9 mouse cellular contexts compared by ENCODE assay signal in the genomic region with DNA sequence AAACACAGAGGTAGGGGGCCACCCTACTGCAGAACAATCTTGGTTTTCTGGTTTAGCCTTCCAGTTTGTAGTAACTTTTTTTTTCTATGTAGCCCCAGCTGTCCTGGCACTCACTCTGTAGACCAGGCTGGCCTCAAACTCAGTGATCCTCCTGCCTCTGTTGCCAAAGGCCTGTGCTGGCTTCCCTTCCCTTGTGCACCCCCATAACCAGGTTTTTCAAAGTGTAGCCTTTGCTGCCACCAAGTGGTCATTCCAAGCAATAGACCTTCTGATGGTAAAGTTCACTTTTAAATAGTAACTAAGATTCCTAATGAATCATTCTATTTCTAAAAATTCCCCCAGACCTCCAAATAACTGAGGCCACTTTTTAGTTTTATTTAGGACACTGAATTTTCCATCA. TPM values are rescaled to one million over a fixed set of nuclear protein-coding genes. Genes with fewer than 3 reads are reported as not detected.
DNase-seq lines count a peak whose midpoint lies in the region; ATAC-seq and TF ChIP-seq lines count a peak whose summit lies in the region.
"Had no signal": no experiment of that assay in that cellular context is flagged by ENCODE, and none has a peak within 500 bp of the region (broad histone marks: within the 10 kb centered on the region; RNA-seq: fewer than 3 reads in every experiment).

No protein-coding gene starts in this region.

- H3K36me3 ChIP-seq in hindbrain, embryonic 10.5 days = peaks cover 52% of the 10 kb centered on the region
- H3K36me3 ChIP-seq in hindbrain, embryonic 13.5 days = peaks cover 62% of the 10 kb centered on the region
- peaks cover 15% of the 10 kb centered on the region for H3K36me3 ChIP-seq in ES-Bruce4 (ENCODE audit: control insufficient read depth, insufficient read depth, low read length, poor library complexity, severe bottlenecking)
- peaks cover 66% of the 10 kb centered on the region for H3K36me3 ChIP-seq in midbrain, embryonic 14.5 days (ENCODE audit: control insufficient read depth, insufficient read depth, low read length)

- no peak overlapping the region for H3K4me3 ChIP-seq in hindbrain, embryonic 10.5 days
- no peak overlapping the region for H3K4me3 ChIP-seq in hindbrain, embryonic 13.5 days
- H3K4me3 ChIP-seq in ES-Bruce4 (ENCODE audit: low read depth, low read length) = no peak overlapping the region
- H3K4me3 ChIP-seq in midbrain, embryonic 14.5 days (replicated peaks; ENCODE audit: low read depth, low read length) = no peak overlapping the region
- H3K4me3 ChIP-seq: limb, embryonic 12.5 days had no signal

- no peak for TF ChIP-seq EP300 in ES-Bruce4 (IDR thresholded peaks at IDR 0.05; ENCODE audit: insufficient read depth, low read depth, low read length)

- DNase-seq in hindbrain, embryonic 10.5 days (ENCODE audit: low spot score) = peak; percentile 37
- DNase-seq in c-Kit-positive CD71-positive TER-119-positive erythroid progenitor cells, embryonic 14.5 days (ENCODE audit: low spot score) = peak; percentile 66
- peak; percentile 48 for DNase-seq in forelimb bud, embryonic 11.5 days (ENCODE audit: low read depth, low spot score)
- peak; percentile 39 to 67 for DNase-seq in kidney, postnatal 36 days
- DNase-seq in midbrain, embryonic 14.5 days = peak; percentile 84
- peak; percentile 68 for DNase-seq in thymus, postnatal 14 days

- H3K9me3 ChIP-seq in hindbrain, embryonic 10.5 days = no peaks in the 10 kb centered on the region
- no peaks in the 10 kb centered on the region for H3K9me3 ChIP-seq in hindbrain, embryonic 13.5 days
- H3K9me3 ChIP-seq in ES-Bruce4 (replicated peaks; ENCODE audit: control insufficient read depth, insufficient read depth, low read length, poor library complexity, severe bottlenecking) = no peaks in the 10 kb centered on the region
- H3K9me3 ChIP-seq in midbrain, embryonic 14.5 days (ENCODE audit: control insufficient read depth, low read length) = no peaks in the 10 kb centered on the region
- H3K9me3 ChIP-seq: limb, embryonic 12.5 days had no signal

- ATAC-seq in hindbrain, embryonic 13.5 days (ENCODE audit: low FRiP score) = no peak
- no peak for ATAC-seq in midbrain, embryonic 14.5 days (ENCODE audit: low FRiP score, low TSS enrichment)

- H3K4me2 ChIP-seq in hindbrain, embryonic 13.5 days = no peak overlapping the region
- no peak overlapping the region for H3K4me2 ChIP-seq in midbrain, embryonic 14.5 days (ENCODE audit: low read length)
- H3K4me2 ChIP-seq: limb, embryonic 12.5 days had no signal

- no peak for TF ChIP-seq POLR2A in ES-Bruce4 (IDR thresholded peaks at IDR 0.05; ENCODE audit: insufficient read depth, low read length)

- H3K9ac ChIP-seq in hindbrain, embryonic 13.5 days = no peak overlapping the region
- no peak overlapping the region for H3K9ac ChIP-seq in ES-Bruce4 (ENCODE audit: low read depth, poor library complexity, severe bottlenecking)
- no peak overlapping the region for H3K9ac ChIP-seq in midbrain, embryonic 14.5 days (replicated peaks; ENCODE audit: low read length)
- H3K9ac ChIP-seq: limb, embryonic 12.5 days had no signal

- peak; percentile 49 for TF ChIP-seq CTCF in ES-Bruce4 (IDR thresholded peaks at IDR 0.05; ENCODE audit: low read depth, low read length)

- no peaks in the 10 kb centered on the region for H3K27me3 ChIP-seq in hindbrain, embryonic 10.5 days (ENCODE audit: insufficient read depth, poor library complexity, severe bottlenecking)
- no peaks in the 10 kb centered on the region for H3K27me3 ChIP-seq in hindbrain, embryonic 13.5 days
- H3K27me3 ChIP-seq in ES-Bruce4 (ENCODE audit: control insufficient read depth, insufficient read depth, low read length, poor library complexity, severe bottlenecking) = no peaks in the 10 kb centered on the region
- no peaks in the 10 kb centered on the region for H3K27me3 ChIP-seq in midbrain, embryonic 14.5 days (ENCODE audit: control insufficient read depth, insufficient read depth, low read length)
- H3K27me3 ChIP-seq: limb, embryonic 12.5 days had no signal

- H3K4me1 ChIP-seq in hindbrain, embryonic 10.5 days (replicated peaks) = no peaks in the 10 kb centered on the region
- H3K4me1 ChIP-seq in hindbrain, embryonic 13.5 days (replicated peaks) = no peaks in the 10 kb centered on the region
- H3K4me1 ChIP-seq in ES-Bruce4 (ENCODE audit: control insufficient read depth, insufficient read depth, low read length) = no peaks in the 10 kb centered on the region
- H3K4me1 ChIP-seq in midbrain, embryonic 14.5 days (ENCODE audit: control insufficient read depth, insufficient read depth, low read length) = no peaks in the 10 kb centered on the region
- H3K4me1 ChIP-seq: limb, embryonic 12.5 days had no signal

- no peak overlapping the region for H3K27ac ChIP-seq in hindbrain, embryonic 10.5 days
- no peak overlapping the region for H3K27ac ChIP-seq in hindbrain, embryonic 13.5 days
- H3K27ac ChIP-seq in ES-Bruce4 (ENCODE audit: insufficient read depth, low read length) = no peak overlapping the region
- H3K27ac ChIP-seq in midbrain, embryonic 14.5 days (replicated peaks; ENCODE audit: low read depth, low read length) = no peak overlapping the region
- H3K27ac ChIP-seq: limb, embryonic 12.5 days had no signal

RNA-seq across cellular contexts. Expression of a gene that starts 23.2 kb away (rescaled TPM):
- 26.5 and 34.0 TPM in 2 replicates for polyA plus RNA-seq in hindbrain, embryonic 10.5 days (2016; fragmentation: Nextera tagmentation; extraction: Ambion mirVana)
- 54.0 TPM in 2 replicates for polyA plus RNA-seq in hindbrain, embryonic 13.5 days (2015; fragmentation: Nextera tagmentation; extraction: Ambion mirVana)
- polyA plus RNA-seq in ES-Bruce4 (2011; ENCODE audit: insufficient read depth, insufficient read length, low read depth, missing spikeins) = 47.5 and 50.7 TPM in 2 replicates
- polyA plus RNA-seq in midbrain, embryonic 14.5 days (2014; fragmentation: Nextera tagmentation; extraction: Ambion mirVana) = 58.7 and 72.4 TPM in 2 replicates

RNA-seq across cellular contexts. Expression of a gene that starts 31.9 kb away (rescaled TPM):
- 1.5 and 3.7 TPM in 2 replicates for polyA plus RNA-seq in hindbrain, embryonic 10.5 days (2016; fragmentation: Nextera tagmentation; extraction: Ambion mirVana)
- polyA plus RNA-seq in hindbrain, embryonic 13.5 days (2015; fragmentation: Nextera tagmentation; extraction: Ambion mirVana) = 14.4 and 16.5 TPM in 2 replicates
- polyA plus RNA-seq in ES-Bruce4 (2011; ENCODE audit: insufficient read depth, insufficient read length, low read depth, missing spikeins) = not detected in 2 replicates
- polyA plus RNA-seq in midbrain, embryonic 14.5 days (2014; fragmentation: Nextera tagmentation; extraction: Ambion mirVana) = 24.9 and 36.2 TPM in 2 replicates
